Comparison of ENCODE assay signal across 27 mouse cellular contexts in the genomic region with DNA sequence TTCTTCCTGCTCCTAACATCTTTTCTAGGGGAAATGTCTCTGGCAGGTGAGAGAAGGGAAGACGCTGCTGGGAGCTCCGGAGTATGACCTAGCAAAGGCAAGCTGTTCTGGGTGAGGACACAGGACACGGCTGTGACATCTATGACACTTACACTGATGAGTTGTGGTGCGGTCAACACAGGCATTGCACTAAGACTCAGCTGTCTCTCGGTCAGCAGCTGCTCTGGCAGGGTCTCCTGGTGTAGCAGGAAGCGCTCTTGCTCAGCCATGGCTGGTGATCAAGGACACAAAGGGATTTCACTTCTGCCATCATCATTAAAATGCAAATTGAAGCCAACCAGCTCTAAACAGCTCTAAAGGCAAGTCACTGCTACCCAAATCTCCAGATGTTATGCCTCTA. TPM values are rescaled to one million over a fixed set of nuclear protein-coding genes. Genes with fewer than 3 reads are reported as not detected.
"Had no signal": no experiment of that assay in that cellular context is flagged by ENCODE, and none has a peak within 500 bp of the region (broad histone marks: within the 10 kb centered on the region; RNA-seq: fewer than 3 reads in every experiment).

No protein-coding gene starts in this region.

- H3K4me3 ChIP-seq: heart, adult 2 months; heart, embryonic 13.5 days; heart, embryonic 15.5 days; hindbrain, embryonic 13.5 days; hindbrain, embryonic 15.5 days; kidney, embryonic 15.5 days; limb, embryonic 13.5 days; limb, embryonic 15.5 days; liver, embryonic 12.5 days had no signal

- ATAC-seq: hindbrain, postnatal 0 days; intestine, embryonic 16.5 days; liver, embryonic 12.5 days had no signal

- H3K9ac ChIP-seq: heart, embryonic 13.5 days; heart, embryonic 15.5 days; hindbrain, embryonic 13.5 days; hindbrain, embryonic 15.5 days; kidney, embryonic 15.5 days; limb, embryonic 13.5 days; limb, embryonic 15.5 days; liver, embryonic 12.5 days; liver, embryonic 14.5 days had no signal

- H3K27ac ChIP-seq: heart, adult 2 months; heart, embryonic 13.5 days; heart, embryonic 15.5 days; hindbrain, embryonic 13.5 days; hindbrain, embryonic 15.5 days; hindbrain, postnatal 0 days; kidney, embryonic 15.5 days; kidney, postnatal 0 days; limb, embryonic 13.5 days; limb, embryonic 15.5 days; liver, embryonic 12.5 days; liver, embryonic 14.5 days had no signal

- DNase-seq: gastrocnemius, postnatal 25 days; heart, adult 11 months; heart, adult 2 months; heart, postnatal 14 days; heart, postnatal 36 days; kidney, adult 11 months; kidney, adult 2 months; kidney, adult 9 months; kidney, postnatal 14 days; kidney, postnatal 36 days; layer of hippocampus, adult 9-11 months; layer of hippocampus, postnatal 36 days; left cerebral cortex, postnatal 4 days had no signal

- H3K9me3 ChIP-seq: heart, embryonic 13.5 days; heart, embryonic 15.5 days; hindbrain, embryonic 13.5 days; hindbrain, embryonic 15.5 days; kidney, embryonic 15.5 days; limb, embryonic 13.5 days; limb, embryonic 15.5 days; liver, embryonic 12.5 days had no signal

- H3K27me3 ChIP-seq: heart, embryonic 13.5 days; heart, embryonic 15.5 days; hindbrain, embryonic 13.5 days; hindbrain, embryonic 15.5 days; kidney, embryonic 15.5 days; limb, embryonic 13.5 days; limb, embryonic 15.5 days; liver, embryonic 12.5 days had no signal

- H3K4me1 ChIP-seq: heart, embryonic 13.5 days; heart, embryonic 15.5 days; hindbrain, embryonic 13.5 days; hindbrain, embryonic 15.5 days; kidney, embryonic 15.5 days; limb, embryonic 13.5 days; limb, embryonic 15.5 days; liver, embryonic 12.5 days had no signal

- H3K4me2 ChIP-seq: heart, embryonic 11.5 days; heart, embryonic 13.5 days; heart, embryonic 15.5 days; hindbrain, embryonic 13.5 days; hindbrain, embryonic 15.5 days; kidney, embryonic 15.5 days; limb, embryonic 13.5 days; limb, embryonic 15.5 days; liver, embryonic 12.5 days had no signal

RNA-seq across cellular contexts. Expression of a gene that starts 13.1 kb away (rescaled TPM):
- total RNA-seq: hematopoietic stem cell, adult 5-6 weeks had no signal
